Mouse (Mus musculus): ENCODE results near the gene Btg4. TPM values are rescaled to one million over a fixed set of nuclear protein-coding genes. Genes with fewer than 3 reads are reported as not detected.
"Not testable (repeated sequence)": the region's sequence is repeated elsewhere in the genome, so short reads cannot be mapped to it uniquely, and the experiment has no call there.

Btg4 gene
- polyA plus RNA-seq, 1 experiment, result 0.04 TPM

DNA sequence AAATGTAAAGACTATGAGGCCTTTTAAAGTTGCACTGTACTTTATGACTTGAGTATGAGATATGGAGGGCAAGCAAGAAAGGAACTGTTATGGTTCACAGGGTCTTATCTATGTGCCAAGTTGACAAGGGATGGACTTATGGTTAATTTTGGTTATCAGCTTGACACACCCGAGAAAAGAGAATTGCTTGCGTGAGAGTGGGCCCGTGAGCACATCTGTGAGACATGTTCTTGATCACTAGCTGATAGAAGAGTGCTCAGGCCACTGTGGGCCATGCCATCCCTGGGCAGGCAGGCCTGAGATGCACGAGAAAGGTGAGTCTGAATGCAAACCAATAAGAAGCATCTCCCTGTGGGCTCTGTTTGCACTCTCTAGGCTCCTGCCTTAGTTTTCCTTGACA is 76.7 kb downstream of the Btg4 start:
- Histone ChIP-seq H3K4me2 (ENCODE audit: low read depth) (no peak overlapping the region), H3ac (ENCODE audit: control insufficient read depth, insufficient read length) (no peak overlapping the region), H3K79me2 (ENCODE audit: control insufficient read depth, insufficient read depth) (no peaks in the 10 kb centered on the region), H3K36me3 (ENCODE audit: control insufficient read depth, insufficient read depth) (no peaks in the 10 kb centered on the region), H3K4me3 (no peak overlapping the region), H3K27me3 (ENCODE audit: control insufficient read depth, insufficient read depth, insufficient read length) (no peaks in the 10 kb centered on the region)
- TF ChIP-seq MYOG (IDR thresholded peaks at IDR 0.05; ENCODE audit: control insufficient read depth in 1 of 3, insufficient read depth in 1 of 3, insufficient read length in 2 of 3, low read depth in 2 of 3) (no peak), MYOD1 (IDR thresholded peaks at IDR 0.05; ENCODE audit: control insufficient read depth in 1 of 3, insufficient read length in 2 of 3, low read depth in 2 of 3) (no peak), POLR2AphosphoS2 (IDR thresholded peaks at IDR 0.05; ENCODE audit: insufficient read length, low read depth) (no peak), SRF (IDR thresholded peaks at IDR 0.05; ENCODE audit: control insufficient read depth, insufficient read length, low read depth) (no peak), POLR2A (IDR thresholded peaks at IDR 0.05; ENCODE audit: insufficient read length, low read depth) (no peak), CEBPB (IDR thresholded peaks at IDR 0.05; ENCODE audit: insufficient read depth, poor library complexity, severe bottlenecking) (no peak), USF1 (IDR thresholded peaks at IDR 0.05; ENCODE audit: low read depth) (no peak), REST (IDR thresholded peaks at IDR 0.05; ENCODE audit: insufficient read depth, insufficient read length) (no peak), TCF3 (IDR thresholded peaks at IDR 0.05; ENCODE audit: insufficient read length, low read depth) (no peak), E2F4 (IDR thresholded peaks at IDR 0.05; ENCODE audit: insufficient read depth) (no peak), TCF12 (IDR thresholded peaks at IDR 0.05; ENCODE audit: insufficient read depth, poor library complexity, severe bottlenecking) (no peak), MAX (IDR thresholded peaks at IDR 0.05; ENCODE audit: low read depth) (no peak)

DNA sequence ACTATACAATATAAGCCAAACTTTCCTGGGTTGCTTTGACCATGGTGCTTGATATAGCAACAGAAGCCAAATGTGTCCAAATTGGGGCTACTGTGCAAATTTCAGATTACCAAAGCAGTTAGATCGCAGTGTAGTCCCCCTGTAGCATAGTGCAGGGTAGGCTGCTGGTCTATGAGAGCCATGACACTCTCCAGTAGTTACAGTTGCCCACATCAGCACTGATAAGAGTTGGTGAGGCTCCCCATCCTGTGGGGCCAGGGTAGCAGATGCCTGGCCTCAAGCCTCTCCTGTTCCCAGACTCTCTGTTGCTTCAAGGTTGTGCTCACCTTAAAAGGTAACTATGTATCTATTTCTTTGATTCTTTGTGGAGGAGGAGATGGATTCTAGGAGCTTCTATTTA is 77.1 kb downstream of the Btg4 start:
- H3K36me3 ChIP-seq (ENCODE audit: control insufficient read depth, insufficient read depth), result no peaks in the 10 kb centered on the region
- H3K79me2 ChIP-seq (ENCODE audit: control insufficient read depth, insufficient read depth), result no peaks in the 10 kb centered on the region
- no peak overlapping the region for H3ac ChIP-seq (ENCODE audit: control insufficient read depth, insufficient read length)
- H3K27me3 ChIP-seq (ENCODE audit: control insufficient read depth, insufficient read depth, insufficient read length), result no peaks in the 10 kb centered on the region
- TF ChIP-seq TCF3 (IDR thresholded peaks at IDR 0.05; ENCODE audit: insufficient read length, low read depth), result no peak
- no peak for TF ChIP-seq TCF12 (IDR thresholded peaks at IDR 0.05; ENCODE audit: insufficient read depth, poor library complexity, severe bottlenecking)
- TF ChIP-seq E2F4 (IDR thresholded peaks at IDR 0.05; ENCODE audit: insufficient read depth), result no peak
- no peak for TF ChIP-seq SRF (IDR thresholded peaks at IDR 0.05; ENCODE audit: control insufficient read depth, insufficient read length, low read depth)
- TF ChIP-seq CEBPB (IDR thresholded peaks at IDR 0.05; ENCODE audit: insufficient read depth, poor library complexity, severe bottlenecking), result no peak
- TF ChIP-seq POLR2AphosphoS2 (IDR thresholded peaks at IDR 0.05; ENCODE audit: insufficient read length, low read depth), result no peak
- no peak for TF ChIP-seq MYOG (IDR thresholded peaks at IDR 0.05; ENCODE audit: control insufficient read depth in 1 of 3, insufficient read depth in 1 of 3, insufficient read length in 2 of 3, low read depth in 2 of 3)
- no peak for TF ChIP-seq MAX (IDR thresholded peaks at IDR 0.05; ENCODE audit: low read depth)
- TF ChIP-seq REST (IDR thresholded peaks at IDR 0.05; ENCODE audit: insufficient read depth, insufficient read length), result no peak
- no peak for TF ChIP-seq USF1 (IDR thresholded peaks at IDR 0.05; ENCODE audit: low read depth)
- no peak overlapping the region for H3K4me2 ChIP-seq (ENCODE audit: low read depth)
- H3K4me3 ChIP-seq, result no peak overlapping the region

DNA sequence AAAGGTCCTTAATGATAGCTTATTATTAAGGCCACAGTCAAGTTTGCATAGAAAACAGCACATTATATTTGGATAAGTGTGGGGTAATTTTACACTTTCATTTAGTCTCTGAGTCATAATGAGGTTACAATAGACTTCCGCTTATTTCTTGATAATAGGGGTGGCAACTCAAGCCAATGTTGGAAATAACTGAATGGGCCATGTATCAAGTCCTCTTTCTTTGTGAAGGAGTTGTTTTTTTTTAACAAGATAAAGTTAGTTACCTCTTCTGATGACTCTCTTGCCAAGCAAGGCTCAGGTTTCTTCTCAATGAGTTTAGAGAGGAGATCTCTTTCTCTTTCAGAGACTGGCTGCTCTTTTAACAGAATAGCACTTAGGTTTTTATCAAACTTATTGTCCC is 77.6 kb downstream of the Btg4 start:
- no peak for TF ChIP-seq SRF (IDR thresholded peaks at IDR 0.05; ENCODE audit: control insufficient read depth, insufficient read length, low read depth)
- no peak for TF ChIP-seq CEBPB (IDR thresholded peaks at IDR 0.05; ENCODE audit: insufficient read depth, poor library complexity, severe bottlenecking)
- no peak for TF ChIP-seq REST (IDR thresholded peaks at IDR 0.05; ENCODE audit: insufficient read depth, insufficient read length)
- no peak for TF ChIP-seq MAX (IDR thresholded peaks at IDR 0.05; ENCODE audit: low read depth)
- TF ChIP-seq POLR2AphosphoS2 (IDR thresholded peaks at IDR 0.05; ENCODE audit: insufficient read length, low read depth), result no peak
- no peak for TF ChIP-seq E2F4 (IDR thresholded peaks at IDR 0.05; ENCODE audit: insufficient read depth)
- no peak for TF ChIP-seq TCF3 (IDR thresholded peaks at IDR 0.05; ENCODE audit: insufficient read length, low read depth)
- TF ChIP-seq MYOG (IDR thresholded peaks at IDR 0.05; ENCODE audit: control insufficient read depth in 1 of 3, insufficient read depth in 1 of 3, insufficient read length in 2 of 3, low read depth in 2 of 3), result no peak
- TF ChIP-seq USF1 (IDR thresholded peaks at IDR 0.05; ENCODE audit: low read depth), result no peak
- TF ChIP-seq TCF12 (IDR thresholded peaks at IDR 0.05; ENCODE audit: insufficient read depth, poor library complexity, severe bottlenecking), result no peak
- no peak for TF ChIP-seq MYOD1 (IDR thresholded peaks at IDR 0.05; ENCODE audit: control insufficient read depth in 1 of 3, insufficient read length in 2 of 3, low read depth in 2 of 3)
- no peak for TF ChIP-seq POLR2A (IDR thresholded peaks at IDR 0.05; ENCODE audit: insufficient read length, low read depth)

DNA sequence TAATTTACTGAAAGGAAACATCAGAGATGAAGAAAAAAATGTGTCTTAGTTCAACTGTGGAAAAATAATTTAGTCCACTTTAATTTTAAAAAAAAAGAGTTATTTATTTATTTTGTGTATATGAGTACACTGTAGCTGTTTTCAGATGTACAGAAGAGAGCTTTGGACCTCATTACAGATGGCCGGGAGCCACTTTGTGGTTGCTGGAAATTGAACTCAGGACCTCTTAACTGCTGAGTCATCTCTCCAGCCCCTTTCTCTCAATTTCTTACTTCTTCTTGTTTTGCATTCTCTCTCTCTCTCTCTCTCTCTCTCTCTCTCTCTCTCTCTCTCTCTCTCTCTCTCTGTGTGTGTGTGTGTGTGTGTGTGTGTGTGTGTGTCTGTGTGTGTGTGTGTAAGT is 78.7 kb downstream of the Btg4 start:
- not testable (repeated sequence) for H3K4me2 ChIP-seq (ENCODE audit: low read depth); H3K27me3 ChIP-seq (ENCODE audit: control insufficient read depth, insufficient read depth, insufficient read length); H3K36me3 ChIP-seq (ENCODE audit: control insufficient read depth, insufficient read depth); H3ac ChIP-seq (ENCODE audit: control insufficient read depth, insufficient read length); H3K4me3 ChIP-seq; H3K79me2 ChIP-seq (ENCODE audit: control insufficient read depth, insufficient read depth)

More for the DNA sequence above, 77.6 kb downstream of the Btg4 start:
- H3K4me3 ChIP-seq, result no peak overlapping the region
- no peaks in the 10 kb centered on the region for H3K27me3 ChIP-seq (ENCODE audit: control insufficient read depth, insufficient read depth, insufficient read length)
- no peak overlapping the region for H3ac ChIP-seq (ENCODE audit: control insufficient read depth, insufficient read length)
- H3K36me3 ChIP-seq (ENCODE audit: control insufficient read depth, insufficient read depth), result no peaks in the 10 kb centered on the region
- H3K4me2 ChIP-seq (ENCODE audit: low read depth), result no peak overlapping the region
- H3K79me2 ChIP-seq (ENCODE audit: control insufficient read depth, insufficient read depth), result no peaks in the 10 kb centered on the region

DNA sequence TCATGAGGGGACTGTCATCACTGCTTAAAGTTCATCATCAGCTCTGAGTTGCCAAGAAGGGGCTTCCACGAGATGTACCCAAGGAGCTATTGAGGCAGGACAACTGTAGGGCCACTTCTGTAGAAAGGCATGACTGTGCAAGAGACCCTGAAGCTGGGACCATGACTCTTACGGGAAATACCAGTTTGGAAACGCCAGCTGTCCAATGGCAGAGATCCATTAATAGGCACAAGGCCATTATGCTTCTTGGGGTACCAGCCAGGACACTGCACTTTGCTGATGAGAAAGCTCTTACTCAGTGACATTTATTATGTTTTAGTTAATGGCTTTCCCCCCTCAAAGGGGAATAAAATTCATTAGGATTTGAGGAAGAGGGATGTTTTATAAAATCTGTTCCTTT is 80.0 kb downstream of the Btg4 start:
- TF ChIP-seq E2F4 (IDR thresholded peaks at IDR 0.05; ENCODE audit: insufficient read depth) (no peak), USF1 (IDR thresholded peaks at IDR 0.05; ENCODE audit: low read depth) (no peak), REST (IDR thresholded peaks at IDR 0.05; ENCODE audit: insufficient read depth, insufficient read length) (no peak), TCF3 (IDR thresholded peaks at IDR 0.05; ENCODE audit: insufficient read length, low read depth) (no peak), SRF (IDR thresholded peaks at IDR 0.05; ENCODE audit: control insufficient read depth, insufficient read length, low read depth) (no peak), MYOG (IDR thresholded peaks at IDR 0.05; ENCODE audit: control insufficient read depth in 1 of 3, insufficient read depth in 1 of 3, insufficient read length in 2 of 3, low read depth in 2 of 3) (no peak), MAX (IDR thresholded peaks at IDR 0.05; ENCODE audit: low read depth) (no peak), POLR2A (IDR thresholded peaks at IDR 0.05; ENCODE audit: insufficient read length, low read depth) (no peak), MYOD1 (IDR thresholded peaks at IDR 0.05; ENCODE audit: control insufficient read depth in 1 of 3, insufficient read length in 2 of 3, low read depth in 2 of 3) (no peak), CEBPB (IDR thresholded peaks at IDR 0.05; ENCODE audit: insufficient read depth, poor library complexity, severe bottlenecking) (no peak), POLR2AphosphoS2 (IDR thresholded peaks at IDR 0.05; ENCODE audit: insufficient read length, low read depth) (no peak), TCF12 (IDR thresholded peaks at IDR 0.05; ENCODE audit: insufficient read depth, poor library complexity, severe bottlenecking) (no peak)
- no peaks in the 10 kb centered on the region for H3K79me2 ChIP-seq (ENCODE audit: control insufficient read depth, insufficient read depth)
- no peak overlapping the region for H3K4me3 ChIP-seq
- no peak overlapping the region for H3K4me2 ChIP-seq (ENCODE audit: low read depth)
- H3K36me3 ChIP-seq (ENCODE audit: control insufficient read depth, insufficient read depth), result no peaks in the 10 kb centered on the region
- H3ac ChIP-seq (ENCODE audit: control insufficient read depth, insufficient read length), result no peak overlapping the region
- H3K27me3 ChIP-seq (ENCODE audit: control insufficient read depth, insufficient read depth, insufficient read length), result no peaks in the 10 kb centered on the region

Measured in myocyte (in vitro differentiated cells).